Mouse (Mus musculus) liver, postnatal 0 days (tissue): ENCODE results near the gene Strada. TPM values are rescaled to one million over a fixed set of nuclear protein-coding genes. Genes with fewer than 3 reads are reported as not detected.

Experiments
- ATAC-seq: fragments of 200-750 bp; cut with Nextera tagmentation; 2 replicates; pipeline ENCODE4 v1.8.0; 2017; ENCODE audit warnings: mild to moderate bottlenecking, moderate library complexity
- DNase-seq: peaks from one replicate; pipeline ENCODE4 v3.0.0-alpha.2; 2016
- H3K27ac ChIP-seq: fragments of 300-500 bp; sonication (generic); 2 replicates; pipeline ENCODE4 v1.5.1; 2014; ENCODE audit warnings: antibody characterized with exemption, moderate library complexity, mild to moderate bottlenecking, low read depth
- H3K27me3 ChIP-seq: fragments of 300-500 bp; sonication (generic); 2 replicates; pipeline ENCODE4 v1.6.1; 2014; ENCODE audit warnings: low read length, control low read depth, mixed read lengths; ENCODE audit not compliant: insufficient read depth
- H3K36me3 ChIP-seq: fragments of 300-500 bp; sonication (generic); replicated peaks from 2 replicates; pipeline ENCODE4 v1.6.1; 2014; ENCODE audit warnings: mild to moderate bottlenecking, control low read depth, low read length, moderate library complexity, mixed read lengths; ENCODE audit not compliant: insufficient read depth
- H3K4me1 ChIP-seq: fragments of 300-500 bp; sonication (generic); 2 replicates; pipeline ENCODE4 v1.6.1; 2014; ENCODE audit warnings: antibody characterized with exemption, mild to moderate bottlenecking, control low read depth; ENCODE audit not compliant: insufficient read depth
- H3K4me2 ChIP-seq: fragments of 300-500 bp; sonication (generic); 2 replicates; pipeline ENCODE4 v1.6.1; 2014; ENCODE audit warnings: low read depth, mild to moderate bottlenecking, low read length, moderate library complexity, mixed read lengths
- H3K4me3 ChIP-seq: fragments of 300-500 bp; sonication (generic); 2 replicates; pipeline ENCODE4 v1.5.1; 2014; ENCODE audit warnings: low read depth, low read length
- H3K9ac ChIP-seq: fragments of 300-500 bp; sonication (generic); replicated peaks from 2 replicates; pipeline ENCODE4 v1.6.1; 2014; ENCODE audit warnings: mild to moderate bottlenecking, moderate library complexity
- H3K9me3 ChIP-seq: fragments of 300-500 bp; sonication (generic); 2 replicates; pipeline ENCODE4 v1.6.1; 2016; ENCODE audit warnings: mild to moderate bottlenecking, control low read depth, low read length, mixed read lengths
- CTCF ChIP-seq: sonication (generic); IDR thresholded peaks from 2 replicates; pipeline ENCODE4 v1.5.1; 2016; ENCODE audit warnings: antibody characterized with exemption, low read depth
- EP300 ChIP-seq: IDR thresholded peaks from 2 replicates; pipeline ENCODE4 v1.6.1; 2016; ENCODE audit warnings: antibody characterized with exemption, low read depth, mild to moderate bottlenecking
- WGBS: fragments of 180-500 bp; shearing (Covaris S2); extraction: QIAGEN DNeasy Blood & Tissue Kit; methylation state at CpG from one replicate; pipeline ENCODE4 v1.1.7; 2014; ENCODE audit not compliant: insufficient replicate concordance; 5-methylcytosine and 5-hydroxymethylcytosine counted together
- polyA plus RNA-seq: library from polyadenylated mRNA; unstranded; fragments of >200 nt; fragmentation: Nextera tagmentation; extraction: Ambion mirVana; gene quantifications from 2 replicates; pipeline ENCODE4 v1.2.1, GENCODE M21; 2015

Gene Strada
- polyA plus RNA-seq, 1 experiment from 2014 or later = 4.9 TPM

- Histone ChIP-seq H3K36me3 (peaks cover 5% of the 10 kb centered on the region; the same call in 1 of the 2 replicates), H3K9me3 (no peaks in the 10 kb centered on the region), H3K4me1 (peaks cover 23% of the 10 kb centered on the region), H3K27ac (peak overlapping the region; percentile 76; the same call in 1 of the 2 replicates), H3K4me2 (peak overlapping the region; percentile 73), H3K9ac (peak overlapping the region; percentile 60; the same call in 1 of the 2 replicates), H3K27me3 (no peaks in the 10 kb centered on the region), H3K4me3 (peak overlapping the region; percentile 59)
- TF ChIP-seq CTCF = no peak
- TF ChIP-seq EP300 = no peak
- 49% methylated on average over 5 of the region's 5 CpGs for WGBS
- no peak for ATAC-seq
- DNase-seq = no peak
These were observed 9.7 kb downstream of the Strada start for GRCm38 (mm10) chr11:106192241-106192640.

GRCm38 (mm10) chr11:106191716-106192115, 10.3 kb downstream of the Strada start:
- DNase-seq (no peak), ATAC-seq (no peak)
- no peak overlapping the region for H3K27ac ChIP-seq
- 81% methylated on average over 3 of the region's 3 CpGs for WGBS
- H3K9me3 ChIP-seq = no peaks in the 10 kb centered on the region
- H3K27me3 ChIP-seq = no peaks in the 10 kb centered on the region
- H3K36me3 ChIP-seq = no peaks in the 10 kb centered on the region
- 0 out of 2 replicates have a peak overlapping the region, but pooled peaks have one; percentile 73 for H3K4me2 ChIP-seq
- H3K4me1 ChIP-seq = peaks cover 23% of the 10 kb centered on the region
- no peak overlapping the region for H3K9ac ChIP-seq
- TF ChIP-seq EP300 (no peak), CTCF (no peak)
- no peak overlapping the region for H3K4me3 ChIP-seq

- no peaks in the 10 kb centered on the region for H3K27me3 ChIP-seq
- no peak overlapping the region for H3K27ac ChIP-seq
- WGBS = 84% methylated on average over 4 of the region's 4 CpGs
- TF ChIP-seq CTCF = no peak
- TF ChIP-seq EP300 = no peak
- no peak for ATAC-seq
- peaks cover 5% of the 10 kb centered on the region for H3K4me1 ChIP-seq
- H3K9ac ChIP-seq = no peak overlapping the region
- no peaks in the 10 kb centered on the region for H3K9me3 ChIP-seq
- H3K4me3 ChIP-seq = no peak overlapping the region
- no peak overlapping the region for H3K4me2 ChIP-seq
- H3K36me3 ChIP-seq = no peaks in the 10 kb centered on the region; the same call in 1 of the 2 replicates
- no peak for DNase-seq
These were observed 14.6 kb downstream of the Strada start for GRCm38 (mm10) chr11:106187326-106187725.

GRCm38 (mm10) chr11:106180449-106180801, 21.5 kb downstream of the Strada start:
- H3K4me1 ChIP-seq = peaks cover 6% of the 10 kb centered on the region
- no peak overlapping the region for H3K27ac ChIP-seq
- H3K36me3 ChIP-seq = peaks cover 3% of the 10 kb centered on the region; the same call in 1 of the 2 replicates
- no peaks in the 10 kb centered on the region for H3K9me3 ChIP-seq
- no peaks in the 10 kb centered on the region for H3K27me3 ChIP-seq
- no peak for ATAC-seq
- H3K4me3 ChIP-seq = no peak overlapping the region
- no peak overlapping the region for H3K9ac ChIP-seq
- no peak for DNase-seq
- TF ChIP-seq CTCF = no peak
- TF ChIP-seq EP300 = no peak
- WGBS = 81% methylated on average over 2 of the region's 2 CpGs
- no peak overlapping the region for H3K4me2 ChIP-seq

GRCm38 (mm10) chr11:106179711-106180448, 22.1 kb downstream of the Strada start:
- WGBS = 70% methylated on average over 7 of the region's 7 CpGs
- Histone ChIP-seq H3K9ac (no peak overlapping the region), H3K27me3 (no peaks in the 10 kb centered on the region), H3K4me1 (peaks cover 7% of the 10 kb centered on the region), H3K27ac (no peak overlapping the region), H3K9me3 (no peaks in the 10 kb centered on the region), H3K4me3 (no peak overlapping the region), H3K36me3 (peaks cover 3% of the 10 kb centered on the region; the same call in 1 of the 2 replicates), H3K4me2 (no peak overlapping the region)
- DNase-seq (no peak), ATAC-seq (peak; percentile 72; the same call in 1 of the 2 replicates)
- no peak for TF ChIP-seq EP300
- TF ChIP-seq CTCF = no peak

GRCm38 (mm10) chr11:106178036-106178782, 23.8 kb downstream of the Strada start:
- ATAC-seq (0 out of 2 replicates have a peak, but pooled peaks have one; percentile 48), DNase-seq (no peak)
- Histone ChIP-seq H3K9ac (no peak overlapping the region), H3K27me3 (no peaks in the 10 kb centered on the region), H3K36me3 (0 out of 2 replicates have a peak, but pooled peaks cover 3% of the 10 kb centered on the region), H3K4me3 (no peak overlapping the region), H3K4me2 (0 out of 2 replicates have a peak overlapping the region, but pooled peaks have one; percentile 3), H3K4me1 (peaks cover 19% of the 10 kb centered on the region), H3K27ac (no peak overlapping the region), H3K9me3 (no peaks in the 10 kb centered on the region)
- no peak for TF ChIP-seq CTCF
- 0 out of 2 replicates have a peak, but pooled peaks have one; percentile 34 for TF ChIP-seq EP300
- WGBS = 61% methylated on average over 5 of the region's 5 CpGs
